Mouse (Mus musculus) urinary bladder, postnatal 14 days (tissue): ENCODE data around the gene Gm37240.

Experiments
- DNase-seq: peaks from one replicate; pipeline ENCODE4 v3.0.0; 2021; ENCODE audit warnings: low spot score

Gene Gm37240

DNA sequence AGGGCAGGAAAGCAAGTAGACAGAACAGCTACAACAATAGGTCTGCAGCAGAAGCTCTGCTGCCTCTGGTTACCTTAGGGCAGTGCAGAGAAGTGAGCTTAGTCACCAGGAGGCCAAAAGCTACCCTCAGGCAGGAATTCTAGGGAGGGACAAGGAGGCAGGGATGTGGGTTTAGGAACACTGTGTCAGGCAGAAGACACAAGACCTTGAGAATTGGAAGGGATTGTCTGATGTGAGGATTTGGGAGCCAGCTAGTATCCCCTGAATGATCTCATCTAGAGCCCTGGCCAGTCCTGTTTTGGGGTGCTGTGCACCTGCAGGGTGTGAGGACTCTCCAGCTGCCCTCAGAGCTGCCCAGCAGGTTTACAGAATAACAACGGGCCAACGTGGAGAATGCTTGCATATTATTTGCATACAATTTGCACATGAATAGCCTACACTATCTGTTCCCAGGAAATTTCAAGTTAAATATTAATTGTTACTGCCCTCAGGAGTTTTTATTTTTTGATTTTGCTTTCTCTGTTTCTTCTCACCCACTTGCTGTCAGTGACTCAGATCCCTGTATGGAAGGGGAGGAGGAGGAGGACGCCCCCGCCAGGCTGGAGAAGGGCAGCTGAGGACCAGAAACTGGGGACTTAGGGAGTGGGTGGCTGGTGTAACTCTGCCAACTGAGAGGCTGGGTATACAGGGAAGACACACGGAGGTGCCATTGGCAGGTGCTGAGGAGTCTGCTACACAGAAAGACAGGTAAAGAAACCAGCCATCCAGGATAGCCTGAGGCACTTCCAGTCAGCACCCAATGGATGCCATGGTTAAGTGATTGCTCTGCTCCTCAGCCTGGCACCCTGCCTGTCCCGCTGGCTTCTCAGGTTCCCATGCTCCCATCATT lies 862.3 kb downstream of the Gm37240 start:
- peak; percentile 10 for DNase-seq

DNA sequence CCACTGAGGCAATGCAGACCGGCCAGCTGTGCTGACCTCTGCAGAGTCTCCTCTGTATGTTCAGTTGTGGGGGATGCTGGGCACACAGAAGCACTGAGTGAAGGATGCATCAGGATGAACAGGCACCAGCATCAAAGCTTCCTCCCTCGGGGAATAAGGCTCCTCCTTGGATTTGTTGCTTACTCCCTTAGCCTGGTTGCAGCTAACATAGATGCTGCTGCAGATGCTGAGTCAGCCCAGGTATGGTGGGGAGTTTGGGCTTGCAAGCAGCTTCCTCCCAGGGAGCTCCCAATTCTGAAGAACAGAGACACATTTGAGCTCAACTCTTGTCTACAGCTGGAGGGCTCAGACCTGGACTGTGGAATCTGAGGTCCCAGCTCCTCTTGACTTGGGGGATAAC lies 863.1 kb downstream of the Gm37240 start:
- DNase-seq = no peak

GRCm38 (mm10) chr3:85022800-85023199 lies 864.5 kb downstream of the Gm37240 start:
- DNase-seq = peak; percentile 20

DNA sequence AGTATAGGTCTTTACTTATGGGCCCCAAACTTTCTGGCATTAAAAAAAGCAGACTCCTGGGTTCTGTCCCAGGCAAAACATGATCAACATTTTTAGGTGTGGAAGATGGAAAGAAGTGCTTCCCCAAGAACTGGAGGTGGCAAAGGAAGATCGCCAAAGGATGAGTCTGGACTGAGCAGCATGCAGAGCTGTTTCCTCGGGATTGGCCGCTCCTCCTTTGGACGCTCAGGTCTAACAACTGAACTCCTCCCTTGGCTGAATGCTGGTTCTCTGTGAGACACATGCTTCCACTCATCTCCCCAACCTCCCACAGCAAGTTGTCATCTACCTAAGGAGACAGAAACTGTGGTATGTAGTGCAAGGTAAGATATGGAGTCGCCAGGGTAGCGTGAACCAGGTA lies 865.5 kb downstream of the Gm37240 start:
- no peak for DNase-seq

DNA sequence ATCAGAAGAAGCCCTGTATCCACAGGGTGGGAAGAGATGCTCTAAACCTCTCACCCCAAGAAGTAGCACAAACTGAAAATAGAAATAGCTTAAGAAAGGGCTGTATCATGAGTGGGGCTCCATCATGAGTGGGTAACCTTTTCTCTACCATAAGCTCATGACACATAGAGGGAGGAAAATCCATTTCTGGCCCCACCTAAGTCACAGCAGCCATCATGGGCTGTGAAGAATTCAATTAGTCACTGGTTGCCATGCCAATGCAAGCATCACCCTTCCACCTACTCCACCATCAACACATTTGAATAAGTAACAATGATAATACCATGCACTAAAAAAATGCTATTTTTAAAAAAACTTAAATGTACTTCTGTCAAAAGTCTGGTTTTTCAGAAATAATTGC lies 867.2 kb downstream of the Gm37240 start:
- DNase-seq = no peak

- DNase-seq = no peak
These were observed 871.7 kb downstream of the Gm37240 start for GRCm38 (mm10) chr3:85015667-85016066.

DNA sequence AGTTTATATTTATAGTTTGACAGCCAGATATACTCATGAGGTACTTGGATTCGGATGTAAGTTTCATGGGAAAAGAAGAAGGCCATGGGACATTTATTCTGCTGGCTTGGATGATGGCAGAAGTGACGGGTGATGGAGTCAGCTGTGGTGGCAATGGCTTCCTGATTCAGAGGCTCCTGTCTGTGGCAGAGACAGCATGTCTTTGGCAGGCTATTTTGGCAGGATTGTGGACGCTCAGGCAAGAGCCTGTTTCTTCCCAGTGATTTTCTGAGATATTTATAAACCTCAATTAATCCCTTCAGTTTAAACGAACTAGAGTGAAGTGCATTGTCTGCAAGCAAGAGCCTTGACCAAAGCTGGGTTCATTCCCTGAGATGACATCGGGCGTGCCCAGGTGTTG lies 874.4 kb downstream of the Gm37240 start:
- no peak for DNase-seq

DNA sequence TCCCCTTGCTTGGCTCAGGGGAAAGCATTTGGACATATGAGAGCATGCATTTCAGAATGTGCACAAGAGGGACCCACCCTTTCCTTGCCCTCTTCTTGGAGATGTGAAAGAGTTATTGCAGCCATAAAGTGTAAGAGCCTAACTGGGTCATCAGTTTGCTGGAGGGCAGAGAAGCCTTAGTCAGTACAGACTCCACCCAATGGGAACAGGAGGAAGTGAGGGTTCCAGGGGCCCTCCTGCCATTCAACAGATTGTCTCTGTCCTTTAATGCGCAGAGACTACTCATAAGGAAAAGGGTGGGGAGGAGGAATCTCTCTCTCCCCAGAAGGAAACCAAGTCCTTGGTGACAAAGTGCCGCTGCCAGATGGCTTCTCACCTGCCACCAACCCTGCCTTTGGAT lies 882.1 kb downstream of the Gm37240 start:
- DNase-seq = no peak

- DNase-seq = no peak
These were observed 898.4 kb downstream of the Gm37240 start for GRCm38 (mm10) chr3:84988880-84989279.

- no peak for DNase-seq
These were observed 902.1 kb downstream of the Gm37240 start for GRCm38 (mm10) chr3:84985121-84985625.

GRCm38 (mm10) chr3:84982688-84983087 lies 904.6 kb downstream of the Gm37240 start:
- no peak for DNase-seq

- DNase-seq = no peak
These were observed 907.2 kb downstream of the Gm37240 start for GRCm38 (mm10) chr3:84980158-84980557.

- DNase-seq = no peak
These were observed 908.6 kb downstream of the Gm37240 start for GRCm38 (mm10) chr3:84978676-84979075.

- no peak for DNase-seq
These were observed 913.1 kb downstream of the Gm37240 start for GRCm38 (mm10) chr3:84974193-84974592.

DNA sequence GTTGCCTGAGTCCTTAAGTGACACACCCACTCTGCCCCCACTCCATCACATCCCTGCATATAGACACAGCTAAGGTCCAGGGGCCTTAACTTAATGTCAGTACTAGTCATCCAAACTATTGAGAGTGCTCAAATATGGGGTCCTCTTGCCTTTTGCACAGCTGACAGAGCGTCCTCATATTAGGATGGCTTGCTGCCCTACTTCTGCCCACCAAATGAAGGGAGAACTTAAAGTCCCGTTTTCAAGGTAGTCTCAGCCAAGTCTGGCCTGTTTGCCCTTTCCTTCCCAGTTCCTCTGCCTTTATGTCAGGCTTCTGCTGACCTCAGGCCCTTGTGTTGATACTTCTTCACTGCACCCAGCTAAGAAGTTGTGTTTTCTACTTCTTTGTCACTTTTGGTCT lies 914.4 kb downstream of the Gm37240 start:
- no peak for DNase-seq

- no peak for DNase-seq
These were observed 915.8 kb downstream of the Gm37240 start for GRCm38 (mm10) chr3:84971561-84971960.

DNA sequence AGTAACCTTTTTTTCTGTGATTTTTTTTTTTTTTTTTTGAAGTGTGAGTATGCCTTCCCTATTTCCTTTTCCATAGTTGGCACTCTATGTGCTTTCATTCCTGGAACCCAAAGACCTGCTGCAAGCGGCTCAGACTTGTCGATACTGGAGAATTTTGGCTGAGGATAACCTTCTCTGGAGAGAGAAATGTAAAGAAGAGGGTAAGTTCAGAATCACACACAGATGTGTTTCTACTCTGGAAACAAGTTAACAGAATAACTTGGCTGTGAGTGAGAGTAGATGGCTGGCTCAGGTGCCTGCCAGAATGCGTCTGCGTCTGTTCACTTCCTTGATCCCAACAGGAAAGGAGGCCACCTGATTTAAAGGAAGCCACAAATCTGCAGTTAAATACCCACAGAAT lies 920.0 kb downstream of the Gm37240 start:
- no peak for DNase-seq

GRCm38 (mm10) chr3:84965156-84965555 lies 922.2 kb downstream of the Gm37240 start:
- no peak for DNase-seq

DNA sequence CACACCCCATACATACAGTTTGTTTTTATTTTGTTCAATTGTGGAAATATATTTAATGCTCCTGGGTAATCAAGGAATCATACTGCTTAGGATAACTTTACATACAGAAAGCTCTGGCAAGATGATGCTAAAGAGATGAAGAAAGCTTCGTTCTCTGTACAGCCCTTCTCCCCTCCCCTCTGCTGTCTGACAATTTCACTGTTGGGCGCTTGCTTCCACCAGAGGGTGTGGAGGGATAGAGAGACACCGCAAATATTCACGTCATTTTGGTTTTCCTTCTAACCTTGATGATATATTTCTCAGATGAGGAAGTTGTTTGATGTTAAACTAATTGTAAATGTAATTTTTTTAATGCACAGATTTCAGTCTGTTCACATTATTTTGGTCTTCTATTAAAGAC lies 931.5 kb downstream of the Gm37240 start:
- DNase-seq = no peak

DNA sequence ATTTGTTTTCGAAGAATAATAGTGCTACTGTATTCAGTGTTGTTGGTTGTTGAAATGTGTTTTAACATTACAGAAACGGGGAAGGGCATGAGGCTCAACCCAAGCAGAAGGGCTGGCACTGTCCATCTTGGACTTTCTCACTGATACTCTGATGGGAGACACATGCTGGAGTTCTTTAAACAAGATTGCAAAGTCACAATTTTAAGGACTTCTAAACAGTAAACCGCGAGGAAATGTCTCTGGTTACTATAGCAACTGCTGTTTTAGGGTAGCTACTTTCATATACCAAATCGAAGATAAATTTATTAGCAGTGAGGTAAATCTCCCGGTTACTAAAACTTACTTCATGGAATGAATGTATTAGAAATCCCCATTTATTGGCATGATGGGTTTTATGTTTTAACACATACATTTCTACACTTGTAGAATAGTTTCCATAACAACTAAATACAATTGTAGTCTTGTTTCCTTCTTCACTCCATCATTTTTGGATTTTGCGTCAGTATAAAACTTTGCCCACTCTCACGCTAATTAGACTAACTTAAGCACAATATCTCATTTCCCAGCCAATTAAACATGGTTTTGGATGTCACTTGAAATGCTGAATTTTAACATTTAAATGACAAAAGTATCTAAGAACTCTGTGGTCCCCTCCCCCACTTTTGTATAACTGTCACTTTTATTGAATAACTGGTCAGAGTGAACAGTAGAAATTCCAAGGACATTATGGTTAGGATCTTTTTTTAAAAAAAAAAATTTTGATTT lies 932.1 kb downstream of the Gm37240 start:
- no peak for DNase-seq

DNA sequence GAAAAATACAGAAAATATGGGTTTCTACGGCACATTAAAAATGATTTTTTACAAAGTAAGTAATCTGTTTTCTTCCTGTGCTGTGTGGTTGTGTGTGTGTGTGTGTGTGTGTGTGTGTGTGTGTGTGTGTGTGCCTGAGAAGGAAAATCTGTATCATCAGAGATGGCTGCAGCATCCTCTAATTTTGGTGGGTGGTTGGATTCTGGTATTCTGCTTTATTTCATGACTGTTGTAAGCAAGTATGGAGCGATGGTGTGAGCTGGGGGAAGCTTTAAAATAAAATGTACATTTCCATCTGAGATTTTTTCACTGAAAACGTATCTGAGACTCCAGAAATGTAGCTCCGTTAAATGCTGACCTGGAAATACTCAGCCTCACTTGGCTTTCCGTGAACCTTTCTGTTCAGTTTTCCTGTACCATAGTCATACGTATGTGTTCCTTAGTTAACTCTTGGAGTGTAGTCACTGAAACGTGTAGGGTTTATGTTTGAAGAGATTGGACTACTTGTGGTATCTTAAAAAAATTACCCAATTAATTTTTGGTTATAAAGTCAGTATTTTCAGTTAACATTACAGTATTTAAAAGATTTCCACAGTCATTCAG lies 934.6 kb downstream of the Gm37240 start:
- no peak for DNase-seq

DNA sequence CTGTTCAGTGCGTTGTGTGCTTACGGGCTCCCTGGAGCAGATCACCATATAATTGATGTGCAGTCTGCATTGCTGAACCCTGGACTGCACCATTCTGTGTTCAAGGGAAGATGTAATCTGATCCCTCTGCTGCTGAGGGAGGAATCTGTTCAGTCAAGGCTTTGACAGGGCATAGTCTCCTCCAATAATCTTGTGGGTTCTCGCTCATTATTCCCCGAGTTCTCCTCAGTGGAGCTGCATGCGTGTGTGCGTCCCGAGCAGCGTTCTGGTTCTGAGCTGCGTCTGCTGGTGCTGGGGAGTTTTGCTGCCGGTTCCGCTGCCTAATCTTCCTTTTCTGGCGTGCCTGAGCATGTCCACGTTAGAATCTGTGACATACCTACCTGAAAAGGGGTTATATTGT lies 935.2 kb downstream of the Gm37240 start:
- peak; percentile 51 for DNase-seq

GRCm38 (mm10) chr3:84951698-84952097 lies 935.6 kb downstream of the Gm37240 start:
- DNase-seq = no peak
